Mouse (Mus musculus): Measurements from ENCODE around the gene Rag1.

Rag1 gene

DNA sequence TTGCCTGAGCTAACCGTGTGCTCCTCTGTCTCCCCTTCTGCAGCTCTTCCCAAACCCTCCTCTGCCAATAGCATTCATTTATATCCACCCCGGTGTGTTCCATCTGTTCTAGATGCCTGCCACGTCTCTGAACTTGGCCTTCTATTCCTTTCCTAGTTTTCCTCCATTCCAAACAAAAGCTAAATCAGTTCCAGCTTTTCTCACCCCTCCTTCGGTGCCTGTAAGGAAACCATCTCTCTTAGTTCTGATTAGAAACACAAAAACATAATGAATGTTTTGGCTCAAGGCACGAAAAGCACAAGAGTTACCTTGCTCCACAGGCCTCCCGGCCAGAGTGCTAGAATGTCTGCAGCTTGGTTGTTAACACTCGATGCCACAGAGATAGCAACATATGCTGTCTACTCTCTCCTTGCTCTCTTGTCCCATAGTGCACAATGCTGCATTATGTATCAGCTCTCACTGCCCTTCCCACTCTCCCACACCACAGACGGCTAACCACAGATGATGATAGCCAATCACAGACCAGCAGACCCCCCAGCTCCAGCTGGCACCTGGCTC is at the start of gene Rag1, which contains the start of gene B230118H07Rik:
Gene Rag1, minus strand, starts transcription at position 388 of the 558 bp plus-strand sequence.
Gene B230118H07Rik, minus strand, starts transcription at position 419 of the 558 bp plus-strand sequence.
- no peak for DNase-seq

DNA sequence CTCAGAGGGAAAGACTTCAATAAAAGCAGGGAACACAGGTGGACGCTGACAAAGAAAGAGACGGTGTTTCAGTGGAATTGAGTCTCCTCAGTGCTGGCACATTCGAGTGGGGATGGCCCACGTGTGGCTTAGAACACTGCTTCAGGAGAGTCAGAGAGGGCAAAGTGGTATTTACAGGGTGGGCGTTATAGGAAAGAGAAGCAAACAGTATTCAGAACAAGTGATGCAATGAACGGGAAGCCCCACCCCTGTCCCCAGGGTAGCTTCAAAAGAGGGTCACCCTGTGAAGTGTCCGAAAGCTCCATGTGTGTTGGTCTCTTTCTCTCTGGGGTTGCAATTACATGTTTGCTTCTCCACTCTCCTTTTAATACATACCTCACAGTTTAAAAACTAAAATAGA is 46.3 kb upstream of the Rag1 start:
- no peak for DNase-seq

DNA sequence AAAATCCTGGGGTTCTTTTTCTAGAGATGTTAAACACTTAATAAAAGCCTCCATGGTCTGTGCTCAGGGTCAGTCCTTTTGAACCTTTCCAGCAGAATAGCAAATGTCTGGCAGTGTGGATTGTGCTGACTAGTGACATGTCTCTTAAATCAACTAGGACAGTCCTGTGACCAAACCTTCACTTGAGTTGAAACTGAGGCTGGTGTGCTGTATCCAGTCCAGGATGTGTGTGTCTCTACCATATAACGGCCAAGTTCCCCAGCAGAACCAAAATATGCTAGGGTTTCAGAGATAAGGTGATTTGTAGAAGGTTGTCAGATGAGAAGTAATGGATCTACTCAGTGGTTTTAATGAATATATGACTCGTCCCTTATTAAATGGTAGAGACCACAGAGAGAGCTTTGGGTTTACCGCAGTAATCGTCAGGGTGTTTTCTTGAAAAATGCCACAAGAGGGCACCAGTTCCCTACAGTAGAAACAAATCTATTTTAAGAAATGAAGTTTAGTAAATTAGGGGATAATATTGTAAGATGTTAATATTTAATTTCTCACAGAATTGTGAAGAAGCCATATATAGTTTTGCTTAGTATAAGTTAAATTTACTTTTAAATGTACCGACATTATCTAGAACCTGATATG is 44.4 kb upstream of the Rag1 start:
- DNase-seq = peak; percentile 37

DNA sequence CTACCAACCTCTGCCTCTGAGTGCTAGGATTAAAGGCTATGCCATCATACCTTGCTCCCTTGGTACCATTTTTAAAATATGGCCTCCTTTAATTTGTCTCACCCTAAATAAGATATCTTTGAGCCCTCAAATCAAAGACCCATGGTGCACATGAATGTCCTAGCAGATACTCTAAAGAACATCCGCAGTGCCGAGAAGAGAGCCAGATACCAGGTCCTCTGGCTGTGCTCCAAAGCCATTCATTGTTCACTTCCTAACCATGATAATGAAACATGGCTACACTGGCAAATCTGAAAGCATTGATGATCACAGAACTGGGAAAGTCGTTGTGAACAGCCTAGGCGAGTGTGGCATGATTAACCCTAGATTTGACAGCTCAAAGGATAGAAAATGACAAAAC is 43.7 kb upstream of the Rag1 start:
- no peak for DNase-seq

DNA sequence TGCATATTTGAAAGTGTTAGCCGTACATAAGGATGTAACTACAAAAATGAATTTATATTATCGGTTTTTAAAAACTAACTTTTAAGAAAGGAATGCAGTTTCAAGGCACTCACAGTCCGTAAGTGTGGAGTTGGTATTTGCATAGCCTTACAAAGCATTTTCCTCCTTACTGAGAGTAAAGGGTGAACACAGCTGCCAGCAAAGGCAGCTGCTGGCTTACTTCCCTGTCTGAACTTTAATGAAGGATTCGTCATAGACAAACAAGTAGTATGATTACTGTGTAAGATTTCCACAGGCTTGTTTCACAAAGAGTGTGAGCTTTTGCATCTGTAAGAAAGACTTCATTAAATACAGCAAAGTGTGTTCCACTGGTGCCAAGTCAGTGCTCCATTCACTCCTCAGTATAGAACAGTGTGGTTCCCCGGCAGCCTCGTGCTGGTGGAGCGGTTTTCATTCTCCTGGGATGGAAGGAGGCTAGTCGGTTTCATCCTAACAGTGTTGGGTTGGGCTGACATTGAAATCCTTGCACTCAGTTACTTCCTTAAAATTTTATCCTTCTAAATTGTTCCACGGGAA is 41.0 kb upstream of the Rag1 start:
- DNase-seq = no peak

DNA sequence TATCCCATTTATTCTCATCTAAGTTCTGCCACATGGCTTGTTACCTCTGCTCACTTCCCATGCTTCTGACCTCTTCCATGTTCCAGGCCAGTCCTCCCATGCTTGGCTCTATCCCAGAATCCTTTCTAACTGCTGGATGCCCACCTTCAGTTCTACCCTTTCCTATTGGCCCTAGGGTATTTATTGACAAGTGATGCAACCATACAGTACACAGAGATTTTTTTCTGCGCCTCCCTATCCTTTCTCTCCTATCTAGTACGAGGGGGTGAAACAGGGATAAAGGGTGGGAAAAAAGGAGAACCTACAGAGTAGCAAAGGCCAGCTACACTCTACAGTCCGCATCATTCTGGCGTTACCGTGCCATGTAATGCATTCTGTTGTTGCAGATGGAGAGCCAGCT is 38.7 kb upstream of the Rag1 start:
- DNase-seq = no peak

DNA sequence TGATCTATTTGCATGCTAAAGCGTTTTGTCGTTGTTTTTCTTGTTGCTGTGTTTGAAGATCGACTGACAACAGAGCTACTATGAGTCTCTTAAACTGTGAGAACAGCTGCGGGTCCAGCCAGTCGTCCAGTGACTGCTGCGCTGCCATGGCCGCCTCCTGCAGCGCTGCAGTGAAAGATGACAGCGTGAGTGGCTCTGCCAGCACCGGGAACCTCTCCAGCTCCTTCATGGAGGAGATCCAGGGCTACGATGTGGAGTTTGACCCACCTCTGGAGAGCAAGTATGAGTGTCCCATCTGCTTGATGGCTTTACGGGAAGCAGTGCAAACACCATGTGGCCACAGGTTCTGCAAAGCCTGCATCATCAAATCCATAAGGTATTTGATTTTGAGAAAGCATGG is 35.1 kb upstream of the Rag1 start:
- DNase-seq = peak; percentile 88

DNA sequence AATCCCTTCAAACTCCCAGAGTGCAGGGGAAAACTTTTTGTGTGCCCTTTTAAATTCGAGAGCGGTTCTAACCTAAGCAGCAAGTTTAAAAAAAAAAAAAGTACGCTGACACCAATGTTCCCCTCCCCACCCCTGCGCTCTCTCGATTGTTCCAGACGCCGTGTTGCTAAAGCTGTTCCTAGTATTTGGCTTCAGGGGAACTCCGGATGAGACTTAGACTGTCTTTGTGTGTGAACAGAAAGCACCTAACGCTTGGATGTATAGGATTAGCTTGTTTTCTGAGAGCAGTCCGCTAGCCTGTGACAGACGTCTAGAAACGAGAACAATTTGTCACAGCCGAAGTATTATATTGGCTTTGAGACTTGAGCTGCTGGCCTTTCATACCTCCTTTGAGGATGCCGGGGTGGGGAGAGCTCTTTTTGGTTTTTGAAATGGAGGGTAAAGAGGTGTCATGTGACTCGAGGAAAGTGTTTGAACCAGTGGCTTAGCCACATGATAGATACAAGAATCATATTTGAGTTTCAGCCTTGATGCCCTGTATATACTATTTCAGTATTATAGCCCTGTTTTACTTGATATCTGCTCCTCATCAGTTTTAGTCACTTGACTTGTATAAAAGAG is 30.0 kb upstream of the Rag1 start:
- DNase-seq = no peak

DNA sequence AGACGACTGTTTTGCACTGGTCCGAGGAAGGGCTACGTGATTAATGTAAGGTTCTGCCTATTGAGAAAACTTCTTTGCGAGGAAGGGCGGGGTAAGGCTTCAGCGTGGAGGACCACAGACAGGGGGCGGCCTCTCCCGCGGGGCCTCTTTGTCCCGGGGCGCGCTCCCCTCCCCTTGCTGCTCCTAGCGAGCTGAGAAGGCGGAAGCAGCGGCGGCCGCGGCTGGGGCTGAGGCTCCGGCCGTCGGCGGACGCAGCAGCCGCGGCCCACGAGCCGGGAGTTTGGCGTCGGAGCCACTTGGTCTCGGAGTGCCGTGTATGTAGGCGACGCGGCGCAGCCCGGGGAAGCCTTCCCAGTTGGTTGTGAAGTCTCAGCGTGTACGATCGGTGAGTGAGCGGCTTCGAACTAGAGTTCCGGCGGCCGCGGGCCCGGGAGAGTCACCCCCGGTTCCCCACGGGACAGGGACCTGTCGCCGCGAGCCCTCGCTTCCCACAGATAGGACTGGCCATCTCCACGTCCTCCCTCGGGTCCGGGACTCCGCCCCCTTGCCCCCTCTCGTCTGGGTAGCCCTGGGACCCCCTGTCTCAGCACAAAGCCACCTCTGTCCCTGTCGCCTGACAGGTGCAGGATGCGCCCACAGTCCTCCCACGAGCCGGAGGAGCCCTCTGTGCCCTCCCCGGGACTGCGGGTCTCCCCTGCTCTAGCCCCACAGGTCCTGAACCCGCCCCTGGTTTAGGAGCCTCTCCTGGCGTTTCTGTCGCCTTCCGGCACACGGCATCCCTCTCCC is 29.1 kb upstream of the Rag1 start, which contains the start of gene Traf6:
Gene Traf6, plus strand, starts transcription at position 194 of the 786 bp plus-strand sequence.
- DNase-seq = peak; percentile 88

DNA sequence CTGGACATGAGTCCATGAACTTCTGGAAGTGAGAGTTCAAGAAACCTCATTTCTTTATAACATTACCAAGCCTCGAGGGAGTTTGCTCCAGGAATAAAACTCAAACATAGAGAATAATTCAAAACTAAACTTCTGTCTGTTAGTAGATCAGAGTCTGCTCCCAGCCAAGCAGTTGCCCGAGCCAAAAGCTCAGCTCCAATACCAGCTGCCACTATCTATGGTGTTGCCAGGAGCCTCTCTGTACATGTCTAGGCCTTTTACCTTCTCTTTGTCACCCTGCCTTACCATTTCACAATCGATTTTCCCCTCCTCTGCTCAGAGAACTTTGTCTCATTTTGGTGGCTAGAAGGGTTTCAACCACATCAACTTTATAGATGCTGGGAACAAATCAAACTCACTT is 24.2 kb upstream of the Rag1 start:
- no peak for DNase-seq

DNA sequence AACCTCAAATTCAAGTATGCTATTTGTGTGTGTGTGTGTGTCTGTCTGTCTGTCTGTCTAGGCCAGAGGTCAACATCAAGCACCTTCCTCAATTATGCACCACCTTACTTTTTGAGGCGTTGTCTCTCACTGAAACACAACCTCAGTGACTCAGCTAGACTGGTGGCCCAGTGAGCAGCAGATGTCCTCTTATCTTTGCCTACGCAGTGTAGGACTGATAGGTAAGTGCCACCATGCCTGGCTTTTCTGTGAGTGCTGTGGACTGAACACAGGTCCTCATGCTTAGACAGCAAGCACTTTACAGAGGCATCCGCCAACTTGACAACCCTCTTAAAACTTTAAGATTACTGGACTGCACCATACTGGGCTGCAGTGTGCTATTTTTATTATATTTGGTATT is 19.4 kb upstream of the Rag1 start:
- DNase-seq = no peak

DNA sequence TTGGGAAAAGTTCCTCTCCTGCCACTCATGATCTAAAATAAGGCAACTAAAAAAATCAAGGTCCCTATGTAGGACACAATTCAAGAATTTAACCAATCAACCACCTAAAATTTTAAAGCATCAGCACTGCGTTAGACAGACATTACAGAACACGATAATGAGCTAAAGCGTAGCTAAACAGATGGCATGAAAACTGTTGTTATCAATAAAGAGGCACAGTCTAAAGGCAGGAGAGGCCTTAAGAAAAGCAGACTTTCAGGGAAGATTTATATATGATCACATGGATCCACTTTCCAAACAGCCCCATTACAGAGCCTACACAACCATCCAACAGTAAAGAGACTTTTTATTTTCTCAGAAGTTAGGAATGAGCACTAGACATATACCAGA is 16.4 kb upstream of the Rag1 start:
- no peak for DNase-seq

DNA sequence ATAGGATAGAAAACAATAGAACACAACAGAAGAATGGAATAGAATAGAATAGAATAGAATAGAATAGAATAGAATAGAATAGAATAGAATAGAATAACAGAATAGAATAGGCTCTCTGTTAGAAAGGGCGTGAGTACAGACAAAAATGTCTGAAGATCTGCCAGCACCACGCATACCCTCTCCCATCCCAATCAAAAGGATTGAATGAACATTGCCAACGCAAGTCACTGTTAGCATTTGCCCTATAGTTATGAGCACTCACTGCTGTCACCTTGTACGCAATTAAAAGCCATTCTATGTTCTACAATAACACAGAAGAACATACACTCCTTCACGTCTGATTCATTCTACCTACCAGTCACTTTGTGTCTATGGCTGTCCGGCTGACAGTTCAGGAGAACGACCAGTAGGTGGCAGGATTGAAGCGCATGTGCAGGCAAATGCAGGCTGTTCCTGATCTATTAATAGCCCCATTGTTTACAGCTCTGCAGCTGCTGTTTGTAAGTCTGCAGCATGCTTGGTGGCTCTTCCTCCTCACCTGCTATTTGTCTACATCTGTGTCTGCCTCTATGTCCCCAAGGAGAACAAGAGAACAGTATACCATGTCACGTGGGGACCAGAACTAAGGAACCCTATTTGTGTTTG is 15.9 kb upstream of the Rag1 start:
- DNase-seq = peak; percentile 84

DNA sequence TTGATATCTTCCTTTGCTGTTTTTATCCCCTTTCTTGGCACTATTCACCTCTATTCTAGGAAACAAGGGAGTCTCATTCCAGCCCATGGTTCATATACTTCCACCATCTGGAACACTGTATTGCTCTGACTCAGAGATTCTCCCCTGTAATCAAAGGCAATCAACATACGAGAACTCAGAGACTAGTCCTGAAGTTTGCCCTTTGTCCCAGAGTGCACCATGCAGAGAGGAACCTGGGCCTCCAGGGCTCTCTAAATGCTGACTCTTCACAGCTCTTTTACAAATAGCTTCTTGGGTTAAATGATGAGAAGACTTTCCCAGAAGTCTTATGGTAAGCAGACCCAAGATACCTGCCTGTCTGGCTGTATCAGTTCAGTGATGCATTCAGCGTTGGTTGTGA is 11.2 kb upstream of the Rag1 start:
- DNase-seq = peak; percentile 28

DNA sequence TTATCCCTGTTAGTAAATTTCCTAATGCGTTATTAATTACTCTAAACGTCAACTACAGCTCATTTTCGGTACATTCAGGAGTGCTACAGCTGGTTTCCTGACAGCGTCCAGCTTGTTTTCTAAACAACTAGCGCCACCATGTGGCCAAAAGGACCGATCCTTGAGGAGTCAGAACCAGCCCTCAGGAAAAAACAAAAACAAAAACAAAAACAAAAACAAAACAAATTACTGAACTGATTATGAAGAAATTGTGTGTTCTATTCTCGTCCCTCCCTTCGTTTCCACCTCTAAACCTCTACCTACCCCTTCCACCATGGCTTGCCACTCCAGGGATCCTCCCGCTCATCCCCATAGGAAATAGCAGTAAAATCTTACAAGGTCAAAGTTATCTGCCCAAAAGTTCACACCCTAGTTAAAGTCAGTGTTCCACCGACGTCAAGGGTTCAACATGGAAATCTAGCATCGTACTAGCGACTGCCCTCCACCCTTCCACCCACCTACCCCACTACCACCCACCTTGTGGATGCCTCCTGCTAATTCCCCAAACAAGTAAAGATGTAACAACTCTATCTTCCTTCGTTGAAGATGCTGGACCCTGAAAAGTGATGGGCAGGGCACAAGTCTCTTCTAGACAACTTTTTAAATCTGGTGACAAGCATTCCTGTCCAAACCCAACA is 3.8 kb upstream of the Rag1 start:
- peak; percentile 80 for DNase-seq

DNA sequence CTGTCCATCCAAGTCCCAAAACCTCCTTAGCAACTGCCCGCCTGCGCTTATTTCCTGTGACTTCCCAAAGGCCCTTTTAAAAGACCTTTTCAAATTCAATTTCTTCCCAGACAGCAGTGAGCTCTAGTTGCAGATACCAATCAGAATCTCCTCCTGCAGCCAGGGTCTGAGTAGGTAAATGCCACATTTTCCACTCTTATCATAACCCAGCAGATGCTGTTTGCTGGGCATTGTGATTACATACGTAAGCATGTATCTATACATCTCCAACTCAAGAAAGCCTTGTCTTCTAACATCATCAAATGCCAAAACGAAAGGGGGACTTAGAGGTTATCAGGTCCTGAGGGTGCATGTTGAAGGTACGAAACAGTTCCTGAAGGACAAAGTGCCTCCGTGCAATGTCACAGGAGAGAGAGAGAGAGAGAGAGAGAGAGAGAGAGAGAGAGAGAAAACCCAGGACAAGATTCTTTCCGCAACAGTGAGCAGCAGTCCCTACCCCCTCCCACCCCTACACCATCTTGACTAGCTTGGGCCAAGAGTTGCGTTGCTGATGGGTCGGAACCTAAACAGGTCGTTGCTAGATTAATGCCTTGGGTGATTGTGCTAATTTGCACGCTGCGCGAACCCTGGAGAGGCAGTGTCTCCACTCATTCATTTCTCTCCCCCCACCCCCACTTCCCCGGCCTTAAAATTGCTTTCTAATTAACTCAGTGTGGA is 3.1 kb upstream of the Rag1 start:
- no peak for DNase-seq

DNA sequence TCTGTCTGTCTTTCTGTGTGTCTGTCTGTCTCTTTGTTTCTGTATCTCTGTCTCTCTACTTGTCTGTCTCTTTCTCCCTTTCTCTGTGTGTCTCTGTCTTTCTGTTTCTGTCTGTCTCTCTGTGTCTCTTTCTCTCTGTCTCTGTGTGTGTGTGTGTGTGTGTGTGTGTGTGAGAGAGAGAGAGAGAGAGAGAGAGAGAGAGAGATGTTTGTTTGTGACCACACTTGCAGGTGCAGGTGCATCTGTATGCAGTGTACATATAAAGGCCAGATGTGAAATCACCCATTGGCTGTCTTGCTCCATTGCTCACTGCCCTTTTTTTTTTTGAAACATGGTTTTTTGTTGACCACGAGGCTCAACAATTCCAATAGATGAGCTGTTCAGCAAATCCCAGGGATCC is 1.1 kb upstream of the Rag1 start:
- DNase-seq = no peak

DNA sequence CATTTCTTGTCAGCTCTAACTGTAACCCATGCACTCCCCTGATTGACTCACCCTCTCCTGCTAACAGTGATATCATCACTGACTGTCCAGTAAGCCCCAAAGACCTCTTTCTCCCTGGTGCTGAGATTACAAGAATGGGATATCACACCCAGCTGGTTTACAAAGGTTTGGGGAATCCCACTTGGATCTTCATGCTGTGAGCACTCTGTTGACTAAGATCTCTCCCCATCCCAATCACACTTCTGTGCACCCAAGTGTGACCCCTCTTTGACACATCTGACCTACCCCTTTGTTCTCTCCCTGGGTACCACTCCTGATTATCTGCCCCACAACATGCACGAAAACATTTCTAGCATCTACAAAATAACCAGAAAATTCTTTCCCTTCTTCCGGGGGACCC is 940 bp downstream of the Rag1 start:
- DNase-seq = no peak

DNA sequence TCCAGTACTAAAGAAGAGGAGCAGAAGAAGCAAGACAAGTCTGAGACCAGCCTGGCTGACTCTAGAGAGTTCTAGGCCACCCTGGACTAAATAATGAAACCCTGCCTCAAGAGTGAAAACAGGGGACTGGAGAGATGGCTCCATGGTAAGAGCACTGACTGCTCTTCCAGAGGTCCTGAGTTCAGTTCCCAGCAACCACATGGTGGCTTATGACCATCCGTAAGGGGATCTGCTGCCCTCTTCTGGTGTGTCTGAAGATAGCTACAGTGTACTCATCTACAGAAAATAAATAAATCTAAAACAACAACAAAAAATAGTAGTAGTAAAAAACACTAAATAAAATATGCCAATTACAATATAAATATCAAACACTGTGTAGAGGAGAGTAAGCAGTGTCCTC is 3.5 kb downstream of the Rag1 start:
- DNase-seq = no peak

DNA sequence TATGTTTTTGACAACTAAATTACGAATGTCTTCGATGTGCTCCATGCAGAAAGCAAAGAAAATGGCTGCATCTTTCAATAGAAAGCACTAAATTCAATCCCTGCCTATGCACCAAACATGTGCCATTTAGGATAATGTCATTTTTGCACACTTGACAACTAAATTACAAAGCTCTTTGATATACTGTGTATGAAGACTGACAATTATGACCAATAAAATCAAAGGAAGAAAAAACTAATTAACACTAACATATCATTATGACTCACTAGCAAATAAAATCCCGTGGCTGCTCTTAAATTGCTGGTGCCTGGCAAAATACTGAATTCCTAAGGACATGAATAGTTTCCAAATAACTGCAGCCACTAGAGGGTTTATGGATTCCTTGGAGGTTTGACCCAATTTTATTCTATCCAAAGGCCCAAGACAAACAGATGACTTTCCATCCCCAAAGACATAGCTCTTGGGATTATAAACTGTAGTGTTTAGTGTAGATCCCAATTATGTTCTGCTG is 9.4 kb downstream of the Rag1 start:
- DNase-seq = no peak

Data from kidney, adult 9 months (tissue).